Mouse (Mus musculus) heart, embryonic 11.5 days (tissue): ENCODE measurements around the gene Frmd4b. TPM values are rescaled to one million over a fixed set of nuclear protein-coding genes. Genes with fewer than 3 reads are reported as not detected.
A peak's percentile ranks its signal among the peaks of the same experiment; 100 is the strongest.

Experiments
- ATAC-seq: fragments of 200-750 bp; cut with Nextera tagmentation; replicated peaks from 2 replicates; pipeline ENCODE4 v1.8.0; 2017; ENCODE audit warnings: moderate library complexity; ENCODE audit not compliant: insufficient number of reproducible peaks, low FRiP score, low TSS enrichment
- H3K27ac ChIP-seq: fragments of 300-500 bp; sonication (generic); 2 replicates; pipeline ENCODE4 v1.5.1; 2014; ENCODE audit warnings: mild to moderate bottlenecking, low read depth, low read length
- H3K27me3 ChIP-seq: fragments of 300-500 bp; sonication (generic); 2 replicates; pipeline ENCODE4 v1.6.1; 2014; ENCODE audit warnings: mild to moderate bottlenecking, low read length, mixed read lengths; ENCODE audit not compliant: control insufficient read depth, insufficient read depth
- H3K36me3 ChIP-seq: fragments of 300-500 bp; sonication (generic); 2 replicates; pipeline ENCODE4 v1.6.1; 2014; ENCODE audit warnings: mild to moderate bottlenecking, low read length, moderate library complexity, mixed read lengths; ENCODE audit not compliant: control insufficient read depth, insufficient read depth
- H3K4me1 ChIP-seq: fragments of 300-500 bp; sonication (generic); 2 replicates; pipeline ENCODE4 v1.6.1; 2014; ENCODE audit warnings: low read length; ENCODE audit not compliant: control insufficient read depth, insufficient read depth
- H3K4me2 ChIP-seq: fragments of 300-500 bp; sonication (generic); 2 replicates; pipeline ENCODE4 v1.6.1; 2014; ENCODE audit warnings: mild to moderate bottlenecking, moderate library complexity
- H3K4me3 ChIP-seq: fragments of 300-500 bp; sonication (generic); 2 replicates; pipeline ENCODE4 v1.5.1; 2014; ENCODE audit warnings: low read depth, low read length
- H3K9ac ChIP-seq: fragments of 300-500 bp; sonication (generic); 2 replicates; pipeline ENCODE4 v1.6.1; 2014; ENCODE audit warnings: mild to moderate bottlenecking, low read depth, low read length, moderate library complexity
- H3K9me3 ChIP-seq: fragments of 300-500 bp; sonication (generic); replicated peaks from 2 replicates; pipeline ENCODE4 v1.6.1; 2016; ENCODE audit warnings: low read length; ENCODE audit not compliant: control insufficient read depth
- WGBS: fragments of 180-500 bp; shearing (Covaris S2); extraction: QIAGEN DNeasy Blood & Tissue Kit; methylation state at CpG from one replicate; pipeline ENCODE4 v1.1.7; 2014; ENCODE audit not compliant: insufficient replicate concordance; 5-methylcytosine and 5-hydroxymethylcytosine counted together
- polyA plus RNA-seq: library from polyadenylated mRNA; unstranded; fragments of >200 nt; fragmentation: Nextera tagmentation; extraction: Ambion mirVana; gene quantifications from 2 replicates; pipeline ENCODE4 v1.2.1, GENCODE M21; 2014

Gene Frmd4b
- polyA plus RNA-seq, 1 experiment from 2014 or later, result 29.3 TPM

GRCm38 (mm10) chr6:97472873-97473550 lies 144.3 kb downstream of the Frmd4b start:
- Histone ChIP-seq H3K9me3 (no peaks in the 10 kb centered on the region), H3K27ac (0 out of 2 replicates have a peak overlapping the region, but pooled peaks have one; percentile 6), H3K36me3 (no peaks in the 10 kb centered on the region), H3K9ac (no peak overlapping the region), H3K4me2 (no peak overlapping the region), H3K27me3 (no peaks in the 10 kb centered on the region), H3K4me1 (peaks cover 10% of the 10 kb centered on the region), H3K4me3 (no peak overlapping the region)
- 60% methylated on average over 4 of the region's 4 CpGs for WGBS
- no peak for ATAC-seq

DNA sequence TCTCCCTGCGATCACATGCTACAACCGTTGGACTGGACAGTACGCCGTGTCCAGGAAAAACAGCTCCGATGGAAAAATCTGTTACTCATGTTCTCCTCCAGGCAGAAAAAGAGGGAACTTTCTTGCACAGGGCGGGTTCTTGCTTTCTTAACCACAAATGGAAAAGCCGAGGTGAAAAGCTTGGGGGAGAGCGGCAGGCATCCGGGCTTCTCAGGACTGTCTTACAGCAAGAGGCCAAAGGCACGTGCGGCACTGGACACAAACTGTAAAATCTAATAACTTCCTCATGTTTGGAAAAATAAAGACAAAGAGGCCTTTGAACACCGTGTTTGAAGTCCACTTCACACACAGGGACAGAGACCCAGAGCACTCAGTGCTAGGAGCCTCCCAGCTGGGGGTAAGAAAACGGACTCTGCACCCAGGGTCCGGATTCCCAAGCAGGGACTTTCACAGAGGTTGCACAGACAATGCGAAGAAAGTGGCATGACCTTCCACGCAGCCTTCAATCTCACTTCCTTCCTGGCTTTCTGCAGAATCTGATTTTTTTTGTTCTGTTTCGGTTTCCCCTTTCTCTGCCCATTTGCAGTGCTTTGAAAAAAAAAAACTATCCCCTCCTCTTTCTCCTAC lies 153.3 kb downstream of the Frmd4b start:
- Histone ChIP-seq H3K4me1 (peaks cover 15% of the 10 kb centered on the region; the same call in 1 of the 2 replicates), H3K9me3 (0 out of 2 replicates have a peak, but pooled peaks cover 3% of the 10 kb centered on the region), H3K27me3 (no peaks in the 10 kb centered on the region), H3K4me2 (peak overlapping the region; percentile 45), H3K27ac (peak overlapping the region; percentile 73), H3K36me3 (no peaks in the 10 kb centered on the region), H3K9ac (peak overlapping the region; percentile 39; the same call in 1 of the 2 replicates), H3K4me3 (no peak overlapping the region)
- ATAC-seq, result no peak; the same call in 1 of the 2 replicates
- 50% methylated on average over 17 of the region's 17 CpGs for WGBS

GRCm38 (mm10) chr6:97462421-97462820 lies 154.9 kb downstream of the Frmd4b start:
- no peaks in the 10 kb centered on the region for H3K27me3 ChIP-seq
- no peak for ATAC-seq
- no peak overlapping the region for H3K27ac ChIP-seq
- no peaks in the 10 kb centered on the region for H3K9me3 ChIP-seq
- H3K4me3 ChIP-seq, result no peak overlapping the region
- H3K9ac ChIP-seq, result no peak overlapping the region
- peaks cover 21% of the 10 kb centered on the region for H3K4me1 ChIP-seq
- no peaks in the 10 kb centered on the region for H3K36me3 ChIP-seq
- no peak overlapping the region for H3K4me2 ChIP-seq

DNA sequence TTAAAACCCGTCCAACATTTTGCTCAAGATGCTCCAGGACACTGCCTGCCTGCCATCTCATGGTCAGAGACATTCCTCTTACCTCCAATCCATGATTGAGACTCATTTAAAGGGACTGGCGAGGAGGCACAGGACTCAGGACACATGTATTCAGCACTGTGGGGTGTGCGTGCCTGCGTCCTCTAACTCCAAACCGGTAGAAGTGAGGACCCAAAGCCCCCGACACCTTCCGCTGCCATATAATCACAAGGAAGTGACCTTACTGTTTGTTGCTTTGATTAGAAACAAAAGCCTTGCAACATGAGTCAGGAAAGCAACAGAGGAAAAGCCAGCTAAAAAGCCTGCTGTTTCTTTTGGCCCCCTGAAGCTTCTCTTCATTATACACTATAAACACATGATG lies 158.2 kb downstream of the Frmd4b start:
- 56% methylated on average over 7 of the region's 7 CpGs for WGBS
- no peak for ATAC-seq
- no peaks in the 10 kb centered on the region for H3K9me3 ChIP-seq
- peak overlapping the region; percentile 30; the same call in 1 of the 2 replicates for H3K27ac ChIP-seq
- no peaks in the 10 kb centered on the region for H3K36me3 ChIP-seq
- 0 out of 2 replicates have a peak overlapping the region, but pooled peaks have one; percentile 0 for H3K4me3 ChIP-seq
- H3K27me3 ChIP-seq, result no peaks in the 10 kb centered on the region
- no peak overlapping the region for H3K9ac ChIP-seq
- H3K4me1 ChIP-seq, result peaks cover 31% of the 10 kb centered on the region
- peak overlapping the region; percentile 15 for H3K4me2 ChIP-seq

DNA sequence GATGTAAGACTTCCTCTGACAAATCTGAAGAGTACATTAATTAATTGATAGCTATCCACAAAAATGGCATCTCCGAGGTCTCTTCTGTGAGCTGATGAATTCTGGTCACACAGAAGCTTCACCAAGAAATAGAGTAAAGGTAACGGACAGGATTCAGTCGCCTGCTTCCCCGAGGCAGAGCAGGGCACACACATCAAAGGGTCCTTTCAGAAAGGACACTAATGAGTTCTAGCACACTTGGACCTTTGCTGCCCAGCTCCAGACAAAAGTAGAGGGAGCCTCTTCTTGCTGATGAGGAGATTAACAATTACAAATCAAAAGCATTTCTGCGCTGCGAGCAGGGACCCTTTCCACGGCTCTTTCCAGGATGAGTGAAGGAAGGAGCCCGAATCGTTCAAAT lies 159.0 kb downstream of the Frmd4b start:
- H3K4me3 ChIP-seq, result 0 out of 2 replicates have a peak overlapping the region, but pooled peaks have one; percentile 0
- H3K27ac ChIP-seq, result peak overlapping the region; percentile 30
- H3K9me3 ChIP-seq, result no peaks in the 10 kb centered on the region
- H3K9ac ChIP-seq, result 0 out of 2 replicates have a peak overlapping the region, but pooled peaks have one; percentile 40
- H3K27me3 ChIP-seq, result no peaks in the 10 kb centered on the region
- WGBS, result 44% methylated on average over 9 of the region's 9 CpGs
- H3K4me1 ChIP-seq, result peaks cover 26% of the 10 kb centered on the region
- H3K36me3 ChIP-seq, result no peaks in the 10 kb centered on the region
- ATAC-seq, result no peak
- H3K4me2 ChIP-seq, result peak overlapping the region; percentile 15

- no peak overlapping the region for H3K4me3 ChIP-seq
- H3K9ac ChIP-seq, result no peak overlapping the region
- peak overlapping the region; percentile 48 for H3K4me2 ChIP-seq
- no peaks in the 10 kb centered on the region for H3K27me3 ChIP-seq
- peak; percentile 69; the same call in 1 of the 2 replicates for ATAC-seq
- peak overlapping the region; percentile 59; the same call in 1 of the 2 replicates for H3K27ac ChIP-seq
- no peaks in the 10 kb centered on the region for H3K9me3 ChIP-seq
- no peaks in the 10 kb centered on the region for H3K36me3 ChIP-seq
- 24% methylated on average over 3 of the region's 3 CpGs for WGBS
- H3K4me1 ChIP-seq, result peaks cover 25% of the 10 kb centered on the region
Measured at GRCm38 (mm10) chr6:97457954-97458353, 159.4 kb downstream of the Frmd4b start.

- Histone ChIP-seq H3K4me2 (peak overlapping the region; percentile 48), H3K9ac (no peak overlapping the region; the same call in 1 of the 2 replicates)
- no peak for ATAC-seq
Measured at GRCm38 (mm10) chr6:97457210-97457609, 160.1 kb downstream of the Frmd4b start.

DNA sequence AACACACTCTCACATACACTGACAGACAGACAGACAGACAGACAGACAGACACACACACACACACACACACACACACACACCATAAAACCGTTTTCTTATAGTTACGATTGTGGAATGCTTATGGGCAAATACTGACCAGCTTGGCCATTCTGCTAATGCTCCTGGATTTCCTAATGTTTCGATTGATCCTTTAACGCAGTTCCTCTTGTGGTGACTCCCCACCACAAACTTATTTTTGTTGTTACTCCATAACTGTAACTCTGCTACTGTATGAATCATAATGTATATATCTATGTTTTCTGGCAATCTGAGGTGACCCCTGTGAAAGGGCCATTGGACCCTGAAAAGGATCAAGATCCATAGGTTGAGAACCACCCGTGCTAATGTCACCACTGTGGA lies 165.1 kb downstream of the Frmd4b start:
- H3K27ac ChIP-seq, result no peak overlapping the region
- no peak overlapping the region for H3K4me3 ChIP-seq
- H3K9me3 ChIP-seq, result no peaks in the 10 kb centered on the region
- 78% methylated on average over 5 of the region's 5 CpGs for WGBS
- ATAC-seq, result no peak
- no peaks in the 10 kb centered on the region for H3K36me3 ChIP-seq
- no peak overlapping the region for H3K4me2 ChIP-seq
- H3K27me3 ChIP-seq, result no peaks in the 10 kb centered on the region
- H3K9ac ChIP-seq, result no peak overlapping the region
- H3K4me1 ChIP-seq, result peaks cover 13% of the 10 kb centered on the region

More at GRCm38 (mm10) chr6:97457210-97457609, 160.1 kb downstream of the Frmd4b start:
- no peaks in the 10 kb centered on the region for H3K9me3 ChIP-seq
- WGBS, result 15% methylated on average over 2 of the region's 2 CpGs
- H3K36me3 ChIP-seq, result no peaks in the 10 kb centered on the region
- peak overlapping the region; percentile 59 for H3K27ac ChIP-seq
- peaks cover 25% of the 10 kb centered on the region for H3K4me1 ChIP-seq
- no peaks in the 10 kb centered on the region for H3K27me3 ChIP-seq
- H3K4me3 ChIP-seq, result no peak overlapping the region
